Mouse (Mus musculus) liver, embryonic 14.5 days (tissue): ENCODE measurements at regions not wholly inside any gene's neighbourhood (a gene's known extent, or its start where the extent isn't known, plus 50 kb on each side); places are given as distances from the start of the nearest gene placed in this dataset.

Experiments
- ATAC-seq: fragments of 200-750 bp; cut with Nextera tagmentation; 2 replicates; pipeline ENCODE4 v1.8.0; 2017; ENCODE audit warnings: moderate number of reproducible peaks, mild to moderate bottlenecking, moderate library complexity; ENCODE audit not compliant: insufficient read depth
- DNase-seq, 3 experiments: peaks; one replicate each; pipeline ENCODE4 v3.0.0-alpha.2; 2012 to 2013; ENCODE audit warnings: low read depth in 3 of 3, low spot score in 3 of 3
- H3K27ac ChIP-seq: fragments of 300-500 bp; sonication (generic); 2 replicates; pipeline ENCODE4 v1.5.1; 2014; ENCODE audit warnings: moderate library complexity, mild to moderate bottlenecking, control low read depth, inconsistent platforms
- H3K27me3 ChIP-seq: fragments of 300-500 bp; sonication (generic); 2 replicates; pipeline ENCODE4 v1.6.1; 2014; ENCODE audit warnings: mild to moderate bottlenecking, low read length, moderate library complexity; ENCODE audit not compliant: control insufficient read depth, insufficient read depth
- H3K36me3 ChIP-seq: fragments of 300-500 bp; sonication (generic); replicated peaks from 2 replicates; pipeline ENCODE4 v1.6.1; 2014; ENCODE audit warnings: low read depth; ENCODE audit not compliant: control insufficient read depth, insufficient read depth
- H3K4me1 ChIP-seq, 2 experiments: fragments of 200-500 bp in 1 of 2; fragments of 300-500 bp in 1 of 2; sonication (generic) in 1 of 2; replicated peaks; 2 replicates each; pipeline ENCODE4 v1.6.1; 2012 to 2014; ENCODE audit warnings: antibody characterized with exemption in 1 of 2, inconsistent platforms in 1 of 2, low read length in 1 of 2; ENCODE audit not compliant: control insufficient read depth in 2 of 2, insufficient read depth in 2 of 2
- H3K4me2 ChIP-seq: fragments of 300-500 bp; sonication (generic); 2 replicates; pipeline ENCODE4 v1.6.1; 2014; ENCODE audit warnings: low read depth, mild to moderate bottlenecking, control low read depth, moderate library complexity
- H3K4me3 ChIP-seq, 2 experiments: fragments of 200-500 bp in 1 of 2; fragments of 300-500 bp in 1 of 2; sonication (generic) in 1 of 2; 2 replicates each; pipeline ENCODE4 v1.5.1; 2012 to 2014; ENCODE audit warnings: low read depth in 2 of 2, low read length in 2 of 2, mild to moderate bottlenecking in 2 of 2, control low read depth in 1 of 2, inconsistent platforms in 1 of 2, moderate library complexity in 1 of 2; ENCODE audit not compliant: insufficient read depth in 1 of 2
- H3K9ac ChIP-seq: fragments of 300-500 bp; sonication (generic); replicated peaks from 2 replicates; pipeline ENCODE4 v1.6.1; 2014; ENCODE audit warnings: mild to moderate bottlenecking, control low read depth, moderate library complexity
- H3K9me3 ChIP-seq: fragments of 300-500 bp; sonication (generic); 2 replicates; pipeline ENCODE4 v1.6.1; 2016; ENCODE audit warnings: low read length, mixed read lengths; ENCODE audit not compliant: control insufficient read depth
- CTCF ChIP-seq: IDR thresholded peaks from 2 replicates; pipeline ENCODE4 v1.5.1; 2016; ENCODE audit warnings: antibody characterized with exemption, low read depth, control low read depth
- EP300 ChIP-seq: IDR thresholded peaks from 2 replicates; pipeline ENCODE4 v1.6.1; 2016; ENCODE audit warnings: antibody characterized with exemption, low read depth
- WGBS: fragments of 180-500 bp; shearing (Covaris S2); extraction: QIAGEN DNeasy Blood & Tissue Kit; methylation state at CpG from one replicate; pipeline ENCODE4 v1.1.7; 2014; ENCODE audit not compliant: insufficient replicate concordance; 5-methylcytosine and 5-hydroxymethylcytosine counted together

- no peak overlapping the region for H3K27ac ChIP-seq
- ATAC-seq (no peak), DNase-seq (no peak)
- TF ChIP-seq CTCF, result no peak
- no peak for TF ChIP-seq EP300
- no peaks in the 10 kb centered on the region for H3K27me3 ChIP-seq
- WGBS, result 65% methylated on average over 2 of the region's 2 CpGs
- H3K4me2 ChIP-seq, result no peak overlapping the region
- no peaks in the 10 kb centered on the region for H3K4me1 ChIP-seq
- H3K4me3 ChIP-seq, result no peak overlapping the region
- H3K9ac ChIP-seq, result no peak overlapping the region
- no peaks in the 10 kb centered on the region for H3K9me3 ChIP-seq
- H3K36me3 ChIP-seq, result no peaks in the 10 kb centered on the region
Measured at GRCm38 (mm10) chr10:10270297-10270696, 201.8 kb downstream of the Adgb start.

- H3K27me3 ChIP-seq, result no peaks in the 10 kb centered on the region
- H3K4me1 ChIP-seq, result no peaks in the 10 kb centered on the region
- DNase-seq (no peak), ATAC-seq (no peak)
- H3K9me3 ChIP-seq, result no peaks in the 10 kb centered on the region
- H3K36me3 ChIP-seq, result no peaks in the 10 kb centered on the region
- no peak overlapping the region for H3K9ac ChIP-seq
- WGBS, result 53% methylated on average over 8 of the region's 8 CpGs
- no peak for TF ChIP-seq EP300
- peak; percentile 13; the same call in 1 of the 2 replicates for TF ChIP-seq CTCF
- H3K4me2 ChIP-seq, result no peak overlapping the region
- H3K4me3 ChIP-seq, result no peak overlapping the region
- H3K27ac ChIP-seq, result no peak overlapping the region
Measured at GRCm38 (mm10) chr10:10252540-10253318, 219.4 kb downstream of the Adgb start.

GRCm38 (mm10) chr10:10252136-10252535 lies 220.0 kb downstream of the Adgb start:
- H3K9ac ChIP-seq, result no peak overlapping the region
- DNase-seq (no peak), ATAC-seq (no peak)
- H3K27ac ChIP-seq, result no peak overlapping the region
- TF ChIP-seq EP300 (no peak), CTCF (no peak)
- H3K4me1 ChIP-seq, result no peaks in the 10 kb centered on the region
- no peaks in the 10 kb centered on the region for H3K36me3 ChIP-seq
- 52% methylated on average over 7 of the region's 7 CpGs for WGBS
- no peak overlapping the region for H3K4me3 ChIP-seq
- H3K27me3 ChIP-seq, result no peaks in the 10 kb centered on the region
- H3K4me2 ChIP-seq, result no peak overlapping the region
- H3K9me3 ChIP-seq, result no peaks in the 10 kb centered on the region

- H3K27me3 ChIP-seq, result no peaks in the 10 kb centered on the region
- ATAC-seq (no peak), DNase-seq (no peak)
- H3K27ac ChIP-seq, result no peak overlapping the region
- H3K4me2 ChIP-seq, result no peak overlapping the region
- H3K36me3 ChIP-seq, result no peaks in the 10 kb centered on the region
- no peaks in the 10 kb centered on the region for H3K4me1 ChIP-seq
- H3K9ac ChIP-seq, result no peak overlapping the region
- H3K9me3 ChIP-seq, result no peaks in the 10 kb centered on the region
- 60% methylated on average over 14 of the region's 14 CpGs for WGBS
- TF ChIP-seq EP300 (no peak), CTCF (no peak)
- H3K4me3 ChIP-seq, result no peak overlapping the region
Measured at GRCm38 (mm10) chr10:10234894-10235523, 237.1 kb downstream of the Adgb start.

- H3K4me2 ChIP-seq, result no peak overlapping the region
- ATAC-seq (no peak), DNase-seq (no peak)
- 72% methylated on average over 6 of the region's 6 CpGs for WGBS
- H3K4me3 ChIP-seq, result no peak overlapping the region
- TF ChIP-seq EP300, result no peak
- TF ChIP-seq CTCF, result no peak
- H3K4me1 ChIP-seq, result no peaks in the 10 kb centered on the region
- no peak overlapping the region for H3K27ac ChIP-seq
- no peaks in the 10 kb centered on the region for H3K9me3 ChIP-seq
- no peaks in the 10 kb centered on the region for H3K36me3 ChIP-seq
- H3K9ac ChIP-seq, result no peak overlapping the region
- H3K27me3 ChIP-seq, result no peaks in the 10 kb centered on the region
Measured at GRCm38 (mm10) chr10:10224582-10225144, 247.5 kb downstream of the Adgb start.
